Mouse (Mus musculus) ES-Bruce4 (cell line): ENCODE measurements around the gene Opn3.

Experiments used
- CTCF ChIP-seq: IDR thresholded peaks from one replicate; pipeline ENCODE4 v1.8.1; 2011; ENCODE audit warnings: low read depth, low read length
- POLR2A ChIP-seq: IDR thresholded peaks from one replicate; pipeline ENCODE4 v1.8.1; 2011; ENCODE audit warnings: low read length; ENCODE audit not compliant: insufficient read depth

GRCm38 (mm10) chr1:175639072-175639471 is 53.5 kb downstream of the Opn3 start:
- TF ChIP-seq CTCF (no peak), POLR2A (no peak)
